Mouse (Mus musculus) spleen, adult 2 months (tissue): ENCODE data around the gene Ephb6.

Experiments used
- CTCF ChIP-seq: fragments of 200-500 bp; IDR thresholded peaks from 2 replicates; pipeline ENCODE4 v1.5.1; 2011; ENCODE audit warnings: mild to moderate bottlenecking, inconsistent platforms; ENCODE audit not compliant: insufficient read depth, insufficient read length, insufficient replicate concordance; ENCODE audit errors: extremely low read depth
- POLR2A ChIP-seq: fragments of 200-500 bp; IDR thresholded peaks from 2 replicates; pipeline ENCODE4 v1.6.1; 2011; ENCODE audit warnings: low read depth, low read length, inconsistent platforms

DNA sequence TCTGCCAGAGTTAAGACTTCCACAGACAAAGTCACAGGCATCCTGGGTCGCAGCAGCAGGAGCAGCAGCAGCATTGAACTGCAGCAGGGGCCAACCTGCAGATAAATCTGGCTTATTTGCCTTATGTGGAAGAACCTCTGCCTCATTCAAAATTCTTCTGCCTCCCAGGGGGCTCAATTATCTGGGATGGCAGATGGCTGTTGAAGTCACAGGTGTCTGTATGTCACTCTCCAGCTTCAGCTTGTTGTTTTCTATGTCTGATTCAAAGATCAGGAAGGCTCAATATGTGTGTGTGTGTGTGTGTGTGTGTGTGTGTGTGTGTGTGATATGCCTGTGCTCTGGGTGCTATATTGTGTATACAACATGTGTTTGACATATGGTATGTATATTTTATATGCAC, 32.1 kb downstream of the Ephb6 start:
- TF ChIP-seq POLR2A (no peak), CTCF (no peak)
